Comparison of ENCODE assay signal across 16 mouse cellular contexts in the genomic region with DNA sequence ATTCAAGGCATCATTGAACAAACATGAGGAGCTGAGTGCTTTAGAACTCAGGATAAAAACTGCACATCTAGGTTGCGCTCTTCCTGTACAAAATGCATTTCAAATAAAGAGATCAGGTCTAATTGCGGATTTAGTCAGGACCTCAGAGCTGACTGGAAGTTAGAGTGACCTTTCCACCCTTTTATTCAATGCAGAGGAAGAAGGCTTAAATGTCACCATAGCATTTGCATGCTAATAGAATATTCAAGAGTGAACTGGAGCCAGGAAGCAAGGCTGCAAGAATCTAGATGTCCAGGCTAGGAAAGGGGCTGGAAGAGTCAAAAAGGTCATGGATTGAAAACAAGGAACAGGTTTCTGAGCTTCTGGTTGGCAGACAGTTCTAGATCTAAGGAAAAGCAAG.
"Had no signal": no experiment of that assay in that cellular context is flagged by ENCODE, and none has a peak within 500 bp of the region (broad histone marks: within the 10 kb centered on the region; RNA-seq: fewer than 3 reads in every experiment).

No protein-coding gene starts in this region.

- ATAC-seq: midbrain, embryonic 13.5 days; midbrain, embryonic 16.5 days had no signal

- H3K27me3 ChIP-seq: kidney, embryonic 15.5 days; liver, embryonic 13.5 days; midbrain, embryonic 13.5 days had no signal

- H3K4me2 ChIP-seq: kidney, embryonic 15.5 days; liver, embryonic 13.5 days; midbrain, embryonic 13.5 days had no signal

- H3K4me3 ChIP-seq: kidney, embryonic 15.5 days; left cerebral cortex, adult 2 months; liver, embryonic 13.5 days; midbrain, embryonic 13.5 days; myocyte had no signal

- DNase-seq: kidney, adult 8-10 months; kidney, postnatal 10 days; kidney, postnatal 36 days; layer of hippocampus, postnatal 36 days; liver, embryonic 13.5 days; lung, adult 2 months; lung, postnatal 14 days; lung, postnatal 4 days; thymus, adult 18-20 months; thymus, postnatal 14 days; thymus, postnatal 4 days had no signal

- H3K9me3 ChIP-seq: kidney, embryonic 15.5 days; liver, embryonic 13.5 days; midbrain, embryonic 13.5 days had no signal

- H3K27ac ChIP-seq: kidney, embryonic 15.5 days; left cerebral cortex, adult 2 months; liver, embryonic 13.5 days; midbrain, embryonic 13.5 days had no signal

- H3K9ac ChIP-seq: kidney, embryonic 15.5 days; liver, embryonic 13.5 days; midbrain, embryonic 13.5 days had no signal

- H3K36me3 ChIP-seq: kidney, embryonic 15.5 days; liver, embryonic 13.5 days; midbrain, embryonic 13.5 days had no signal

- H3K4me1 ChIP-seq: kidney, embryonic 15.5 days; liver, embryonic 13.5 days; midbrain, embryonic 13.5 days had no signal
